Mouse (Mus musculus): ENCODE results near the gene Socs7.
"Not testable (repeated sequence)": the region's sequence is repeated elsewhere in the genome, so short reads cannot be mapped to it uniquely, and the experiment has no call there.

GRCm38 (mm10) chr11:97312871-97313270 is 49.5 kb upstream of the Socs7 start:
- TF ChIP-seq HCFC1 (IDR thresholded peaks at IDR 0.05; ENCODE audit: borderline replicate concordance, insufficient read depth, low read length); ZC3H11A (IDR thresholded peaks at IDR 0.05; ENCODE audit: borderline replicate concordance, low read depth, low read length): not testable (repeated sequence)
